Mouse (Mus musculus) bone marrow, adult 2 months (tissue): ENCODE results near the gene Pxt1. TPM values are rescaled to one million over a fixed set of nuclear protein-coding genes. Genes with fewer than 3 reads are reported as not detected.

Experiments used
- H3K27ac ChIP-seq: fragments of 200-500 bp; 2 replicates; pipeline ENCODE4 v1.5.1; 2012; ENCODE audit warnings: low read depth, mild to moderate bottlenecking, control low read depth, inconsistent platforms, low read length; ENCODE audit not compliant: control insufficient read depth, poor library complexity, insufficient read depth
- H3K4me1 ChIP-seq: fragments of 200-500 bp; 2 replicates; pipeline ENCODE4 v1.6.1; 2011; ENCODE audit warnings: low read length; ENCODE audit not compliant: control insufficient read depth, insufficient read depth
- H3K4me3 ChIP-seq: fragments of 200-500 bp; replicated peaks from 2 replicates; pipeline ENCODE3; 2011; ENCODE audit warnings: mild to moderate bottlenecking, low read depth, low read length, control low read depth; ENCODE audit not compliant: control insufficient read depth
- CTCF ChIP-seq: fragments of 200-500 bp; IDR thresholded peaks from 2 replicates; pipeline ENCODE4 v1.5.1; 2011; ENCODE audit warnings: low read length, control low read depth; ENCODE audit not compliant: control insufficient read depth, insufficient read depth
- POLR2A ChIP-seq: fragments of 200-500 bp; IDR thresholded peaks from 2 replicates; pipeline ENCODE4 v1.6.1; 2011; ENCODE audit warnings: low read depth, mild to moderate bottlenecking, control low read depth, low read length, borderline replicate concordance; ENCODE audit not compliant: control insufficient read depth
- WGBS: fragments of 180-500 bp; shearing (Covaris S2); methylation state at CpG from one replicate; pipeline ENCODE4 v1.1.7; 2018; 5-methylcytosine and 5-hydroxymethylcytosine counted together
- polyA plus RNA-seq: library from polyadenylated mRNA; stranded (reverse); fragments of >200 nt; gene quantifications from 2 replicates; pipeline ENCODE4 v1.2.4, GENCODE M21; 2011; ENCODE audit warnings: low replicate concordance; ENCODE audit not compliant: missing spikeins, insufficient read depth, insufficient read length

Pxt1 gene
- polyA plus RNA-seq, 1 experiment = not detected

DNA sequence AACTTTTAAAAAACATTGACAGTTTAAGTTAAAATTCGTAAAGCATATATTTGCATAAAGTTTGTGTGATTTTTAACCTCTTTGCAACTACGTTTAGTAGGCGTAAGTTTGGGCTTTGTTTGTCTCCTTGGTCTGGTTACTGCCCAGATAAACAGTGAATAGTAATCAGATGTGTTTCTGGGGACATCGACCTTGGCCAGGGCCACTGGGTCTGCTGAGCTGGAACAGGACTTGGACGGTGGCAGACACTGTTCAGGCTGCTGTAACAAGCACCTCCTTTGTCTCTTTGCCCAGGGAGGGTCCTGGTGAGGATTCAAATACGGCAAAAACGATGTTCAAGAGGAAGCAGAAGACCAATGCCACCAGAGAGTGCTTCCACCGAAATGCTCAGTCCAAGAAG, 58.4 kb downstream of the Pxt1 start:
- H3K27ac ChIP-seq = no peak overlapping the region
- 73% methylated on average over 8 of the region's 8 CpGs for WGBS
- TF ChIP-seq POLR2A (no peak), CTCF (no peak)

More for the DNA sequence above, 58.4 kb downstream of the Pxt1 start:
- H3K4me1 ChIP-seq = peaks cover 1% of the 10 kb centered on the region; the same call in 1 of the 2 replicates
- no peak overlapping the region for H3K4me3 ChIP-seq

Other genes starting within 250 kb of the Pxt1 start
- 2.7 and 6.1 TPM in 2 replicates for gene AC170998.1, start 217.8 kb downstream of the Pxt1 start, polyA plus RNA-seq
- gene Mapk13, start 174.5 kb downstream of the Pxt1 start, polyA plus RNA-seq = 37.7 and 70.0 TPM in 2 replicates
- 117 and 133 TPM in 2 replicates for gene Brpf3, start 142.8 kb downstream of the Pxt1 start, polyA plus RNA-seq
- gene Pnpla1, start 85.4 kb downstream of the Pxt1 start, polyA plus RNA-seq = 0.67 TPM in 1 of 2 replicates, not detected in the other
- gene 4930539E08Rik, start 28.5 kb downstream of the Pxt1 start, polyA plus RNA-seq = 0.29 TPM in 1 of 2 replicates, not detected in the other
- 50.2 and 81.5 TPM in 2 replicates for gene Kctd20, start 8.1 kb upstream of the Pxt1 start, polyA plus RNA-seq
- gene Stk38, start 64.2 kb upstream of the Pxt1 start, polyA plus RNA-seq = 139 and 214 TPM in 2 replicates
- 212 and 214 TPM in 2 replicates for gene Srsf3, start 88.8 kb upstream of the Pxt1 start, polyA plus RNA-seq
- 5.2 and 27.7 TPM in 2 replicates for gene Cdkn1a, start 147.1 kb upstream of the Pxt1 start, polyA plus RNA-seq
- gene Rab44, start 170.3 kb upstream of the Pxt1 start, polyA plus RNA-seq = 217 and 514 TPM in 2 replicates